ENCODE assay signal across 10 mouse cellular contexts in genomic region chr1:154076684-154077475, GRCm38 (mm10).
A peak's percentile ranks its signal among the peaks of the same experiment; 100 is the strongest.
DNase-seq lines count a peak whose midpoint lies in the region; ATAC-seq and TF ChIP-seq lines count a peak whose summit lies in the region.
"Had no signal": no experiment of that assay in that cellular context is flagged by ENCODE, and none has a peak within 500 bp of the region (broad histone marks: within the 10 kb centered on the region; RNA-seq: fewer than 3 reads in every experiment).

No protein-coding gene starts in this region.

- peak; percentile 66 for TF ChIP-seq CTCF in heart, postnatal 0 days (IDR thresholded peaks at IDR 0.05; ENCODE audit: low read depth)
- TF ChIP-seq CTCF in midbrain, postnatal 0 days (IDR thresholded peaks at IDR 0.05) = peak; percentile 62
- TF ChIP-seq CTCF in brain, embryonic 14.5 days (IDR thresholded peaks at IDR 0.05; ENCODE audit: borderline replicate concordance, extremely low read depth, insufficient read depth, insufficient read length) = no peak

- DNase-seq in heart, postnatal 0 days (ENCODE audit: low spot score) = peak; percentile 41
- DNase-seq in midbrain, postnatal 0 days (ENCODE audit: low spot score) = no peak
- no peak for DNase-seq in midbrain, embryonic 11.5 days (ENCODE audit: low spot score, missing footprints)
- peak; percentile 30 for DNase-seq in brain, embryonic 14.5 days (ENCODE audit: low read depth)
- no peak for DNase-seq in cerebellum, adult 18-20 months
- DNase-seq: thymus, adult 2 months had no signal

- no peaks in the 10 kb centered on the region for H3K9me3 ChIP-seq in heart, postnatal 0 days (replicated peaks; ENCODE audit: control insufficient read depth, low read length)
- no peaks in the 10 kb centered on the region for H3K9me3 ChIP-seq in heart, embryonic 11.5 days (replicated peaks; ENCODE audit: control insufficient read depth, low read length)
- no peaks in the 10 kb centered on the region for H3K9me3 ChIP-seq in midbrain, postnatal 0 days (ENCODE audit: low read length)
- H3K9me3 ChIP-seq in midbrain, embryonic 11.5 days (ENCODE audit: control insufficient read depth, low read length) = no peaks in the 10 kb centered on the region
- H3K9me3 ChIP-seq in stomach, embryonic 16.5 days (replicated peaks; ENCODE audit: control insufficient read depth, low read length) = no peaks in the 10 kb centered on the region
- H3K9me3 ChIP-seq: hindbrain, embryonic 12.5 days; megakaryocyte, embryonic 14.5 days had no signal

- no peaks in the 10 kb centered on the region for H3K4me1 ChIP-seq in heart, postnatal 0 days (ENCODE audit: control insufficient read depth, insufficient read depth)
- no peaks in the 10 kb centered on the region for H3K4me1 ChIP-seq in heart, embryonic 11.5 days (ENCODE audit: control insufficient read depth, insufficient read depth, low read length)
- no peaks in the 10 kb centered on the region for H3K4me1 ChIP-seq in midbrain, postnatal 0 days (ENCODE audit: insufficient read depth, low read length)
- no peaks in the 10 kb centered on the region for H3K4me1 ChIP-seq in midbrain, embryonic 11.5 days (ENCODE audit: control insufficient read depth, insufficient read depth, low read length)
- H3K4me1 ChIP-seq in stomach, embryonic 16.5 days (ENCODE audit: control insufficient read depth, insufficient read depth, low read length) = peaks cover 8% of the 10 kb centered on the region; the same call in 1 of the 2 replicates

- no peak overlapping the region for H3K4me2 ChIP-seq in heart, postnatal 0 days (ENCODE audit: low read depth, low read length)
- H3K4me2 ChIP-seq in heart, embryonic 11.5 days = no peak overlapping the region
- no peak overlapping the region for H3K4me2 ChIP-seq in midbrain, postnatal 0 days (ENCODE audit: low read depth, low read length, poor library complexity, severe bottlenecking)
- H3K4me2 ChIP-seq in midbrain, embryonic 11.5 days = no peak overlapping the region
- H3K4me2 ChIP-seq in stomach, embryonic 16.5 days (ENCODE audit: low read depth, low read length) = no peak overlapping the region
- H3K4me2 ChIP-seq: hindbrain, embryonic 12.5 days had no signal

- no peak overlapping the region for H3K27ac ChIP-seq in heart, postnatal 0 days (ENCODE audit: low read depth)
- H3K27ac ChIP-seq in heart, embryonic 11.5 days (ENCODE audit: low read depth, low read length) = no peak overlapping the region
- H3K27ac ChIP-seq in midbrain, postnatal 0 days (ENCODE audit: low read depth, low read length) = no peak overlapping the region
- H3K27ac ChIP-seq in midbrain, embryonic 11.5 days (ENCODE audit: low read depth, low read length) = no peak overlapping the region
- H3K27ac ChIP-seq in stomach, embryonic 16.5 days (ENCODE audit: low read length) = peak overlapping the region; percentile 68
- H3K27ac ChIP-seq: hindbrain, embryonic 12.5 days had no signal

- 60% methylated on average over 10 of the region's 10 CpGs for WGBS in heart, postnatal 0 days
- WGBS in heart, embryonic 11.5 days (ENCODE audit: insufficient replicate concordance) = 57% methylated on average over 10 of the region's 10 CpGs
- WGBS in midbrain, postnatal 0 days = 69% methylated on average over 10 of the region's 10 CpGs
- WGBS in midbrain, embryonic 11.5 days = 72% methylated on average over 10 of the region's 10 CpGs
- 65% methylated on average over 10 of the region's 10 CpGs for WGBS in stomach, embryonic 16.5 days

- H3K27me3 ChIP-seq in heart, postnatal 0 days (ENCODE audit: control insufficient read depth, insufficient read depth, low read length) = no peaks in the 10 kb centered on the region
- H3K27me3 ChIP-seq in heart, embryonic 11.5 days (ENCODE audit: control insufficient read depth, insufficient read depth, low read length) = no peaks in the 10 kb centered on the region
- H3K27me3 ChIP-seq in midbrain, postnatal 0 days (ENCODE audit: insufficient read depth, low read length) = no peaks in the 10 kb centered on the region
- H3K27me3 ChIP-seq in midbrain, embryonic 11.5 days (ENCODE audit: control insufficient read depth, insufficient read depth, low read length) = no peaks in the 10 kb centered on the region
- H3K27me3 ChIP-seq in stomach, embryonic 16.5 days (ENCODE audit: control insufficient read depth, insufficient read depth, low read length) = no peaks in the 10 kb centered on the region
- H3K27me3 ChIP-seq: hindbrain, embryonic 12.5 days had no signal

- no peak overlapping the region for H3K4me3 ChIP-seq in heart, postnatal 0 days (ENCODE audit: low read depth, low read length)
- no peak overlapping the region for H3K4me3 ChIP-seq in heart, embryonic 11.5 days (ENCODE audit: low read depth, low read length)
- H3K4me3 ChIP-seq in midbrain, postnatal 0 days (ENCODE audit: low read depth, low read length) = no peak overlapping the region
- H3K4me3 ChIP-seq in midbrain, embryonic 11.5 days (ENCODE audit: low read depth, low read length) = no peak overlapping the region
- no peak overlapping the region for H3K4me3 ChIP-seq in stomach, embryonic 16.5 days (replicated peaks; ENCODE audit: low read length)
- H3K4me3 ChIP-seq: hindbrain, embryonic 12.5 days; megakaryocyte, embryonic 14.5 days had no signal

- H3K36me3 ChIP-seq in heart, postnatal 0 days (replicated peaks; ENCODE audit: control insufficient read depth, insufficient read depth, low read length) = no peaks in the 10 kb centered on the region
- H3K36me3 ChIP-seq in heart, embryonic 11.5 days (ENCODE audit: control insufficient read depth, insufficient read depth, low read length) = no peaks in the 10 kb centered on the region
- H3K36me3 ChIP-seq in midbrain, postnatal 0 days (ENCODE audit: insufficient read depth, low read length) = no peaks in the 10 kb centered on the region
- no peaks in the 10 kb centered on the region for H3K36me3 ChIP-seq in midbrain, embryonic 11.5 days (ENCODE audit: control insufficient read depth, insufficient read depth, low read length)
- H3K36me3 ChIP-seq in stomach, embryonic 16.5 days (ENCODE audit: control insufficient read depth, insufficient read depth, low read length) = no peaks in the 10 kb centered on the region
- H3K36me3 ChIP-seq: hindbrain, embryonic 12.5 days had no signal

- no peak for ATAC-seq in heart, postnatal 0 days (ENCODE audit: insufficient read depth, low read depth)
- ATAC-seq in heart, embryonic 11.5 days (replicated peaks; ENCODE audit: insufficient number of reproducible peaks, low FRiP score, low TSS enrichment) = no peak
- no peak for ATAC-seq in midbrain, postnatal 0 days (ENCODE audit: low FRiP score)
- ATAC-seq in midbrain, embryonic 11.5 days (ENCODE audit: low FRiP score) = no peak
- no peak for ATAC-seq in stomach, embryonic 16.5 days (ENCODE audit: insufficient read depth, low FRiP score)

- H3K9ac ChIP-seq in heart, postnatal 0 days (replicated peaks; ENCODE audit: low read depth, low read length) = no peak overlapping the region
- no peak overlapping the region for H3K9ac ChIP-seq in heart, embryonic 11.5 days (ENCODE audit: low read depth, low read length)
- no peak overlapping the region for H3K9ac ChIP-seq in midbrain, postnatal 0 days (replicated peaks; ENCODE audit: low read length, poor library complexity, severe bottlenecking)
- no peak overlapping the region for H3K9ac ChIP-seq in midbrain, embryonic 11.5 days (ENCODE audit: low read length)
- no peak overlapping the region for H3K9ac ChIP-seq in stomach, embryonic 16.5 days (ENCODE audit: low read length)
- H3K9ac ChIP-seq: hindbrain, embryonic 12.5 days had no signal

- no peak for TF ChIP-seq POLR2A in brain, embryonic 14.5 days (IDR thresholded peaks at IDR 0.05; ENCODE audit: borderline replicate concordance, extremely low read depth, insufficient read depth, insufficient read length, poor library complexity, severe bottlenecking)

- TF ChIP-seq EP300 in heart, postnatal 0 days (IDR thresholded peaks at IDR 0.05; ENCODE audit: low read depth) = no peak

Comparison
In these comparisons a context has a peak if more than half of its experiments do, and no peak if none do; other contexts are left out.
1. DNase-seq: peak in heart, postnatal 0 days (single experiment) and brain, embryonic 14.5 days (single experiment); none in midbrain, postnatal 0 days (single experiment), midbrain, embryonic 11.5 days (single experiment) and cerebellum, adult 18-20 months (0 of 2).